Mouse (Mus musculus) forebrain, embryonic 13.5 days (tissue): ENCODE data around the gene Fxr1. TPM values are rescaled to one million over a fixed set of nuclear protein-coding genes. Genes with fewer than 3 reads are reported as not detected.
"Not testable (repeated sequence)": the region's sequence is repeated elsewhere in the genome, so short reads cannot be mapped to it uniquely, and the experiment has no call there.

Experiments used
- ATAC-seq: fragments of 200-750 bp; cut with Nextera tagmentation; 2 replicates; pipeline ENCODE4 v1.8.0; 2017
- H3K27ac ChIP-seq: fragments of 300-500 bp; sonication (generic); 2 replicates; pipeline ENCODE4 v1.5.1; 2015; ENCODE audit warnings: inconsistent platforms, mild to moderate bottlenecking, moderate library complexity
- H3K27me3 ChIP-seq: fragments of 300-500 bp; sonication (generic); 2 replicates; pipeline ENCODE4 v1.6.1; 2015; ENCODE audit warnings: mild to moderate bottlenecking, inconsistent platforms
- H3K36me3 ChIP-seq: fragments of 300-500 bp; sonication (generic); 2 replicates; pipeline ENCODE4 v1.6.1; 2015; ENCODE audit warnings: mild to moderate bottlenecking, inconsistent platforms; ENCODE audit not compliant: poor library complexity, severe bottlenecking
- H3K4me1 ChIP-seq: fragments of 300-500 bp; sonication (generic); 2 replicates; pipeline ENCODE4 v1.6.1; 2015; ENCODE audit warnings: inconsistent platforms
- H3K4me2 ChIP-seq: fragments of 300-500 bp; sonication (generic); 2 replicates; pipeline ENCODE4 v1.6.1; 2015; ENCODE audit warnings: inconsistent platforms, mild to moderate bottlenecking, moderate library complexity
- H3K4me3 ChIP-seq: fragments of 300-500 bp; sonication (generic); 2 replicates; pipeline ENCODE4 v1.5.1; 2015; ENCODE audit warnings: mild to moderate bottlenecking, inconsistent platforms
- H3K9ac ChIP-seq: fragments of 300-500 bp; sonication (generic); 2 replicates; pipeline ENCODE4 v1.6.1; 2015; ENCODE audit warnings: mild to moderate bottlenecking, inconsistent platforms
- H3K9me3 ChIP-seq: fragments of 300-500 bp; sonication (generic); replicated peaks from 2 replicates; pipeline ENCODE4 v1.6.1; 2016; ENCODE audit warnings: inconsistent platforms
- WGBS: fragments of 180-500 bp; shearing (Covaris S2); methylation state at CpG from one replicate; pipeline ENCODE4 v1.1.7; 2015; 5-methylcytosine and 5-hydroxymethylcytosine counted together
- polyA plus RNA-seq: library from polyadenylated mRNA; unstranded; fragments of >200 nt; fragmentation: Nextera tagmentation; extraction: Ambion mirVana; gene quantifications from 2 replicates; pipeline ENCODE4 v1.2.1, GENCODE M21; 2015

Gene Fxr1
- polyA plus RNA-seq, 1 experiment from 2014 or later = 50.7 TPM

DNA sequence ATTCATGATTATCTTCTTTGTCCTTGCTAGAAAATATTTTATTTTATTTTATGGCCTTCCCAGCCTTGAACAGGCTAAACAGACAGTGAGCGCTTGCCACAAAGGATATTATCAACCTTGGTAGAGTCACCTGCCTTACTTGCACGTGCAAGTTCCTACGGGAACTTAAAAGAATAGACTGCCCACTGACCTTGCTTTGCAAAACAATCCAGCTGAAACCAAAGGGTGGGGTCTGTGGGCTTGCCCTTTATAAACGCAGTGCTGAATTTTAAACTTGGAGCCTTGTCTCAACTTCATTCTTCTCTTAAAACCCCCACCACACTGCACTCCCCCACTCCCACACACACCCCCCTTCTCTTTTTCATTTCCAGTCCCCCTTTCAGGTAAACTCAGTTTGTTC, 12.1 kb upstream of the Fxr1 start:
- Histone ChIP-seq H3K4me1 (no peaks in the 10 kb centered on the region), H3K27ac (no peak overlapping the region), H3K4me3 (no peak overlapping the region), H3K9ac (no peak overlapping the region), H3K9me3 (no peaks in the 10 kb centered on the region), H3K36me3 (no peaks in the 10 kb centered on the region), H3K27me3 (no peaks in the 10 kb centered on the region), H3K4me2 (no peak overlapping the region)
- WGBS = 55% methylated on average over 4 of the region's 4 CpGs
- no peak for ATAC-seq

DNA sequence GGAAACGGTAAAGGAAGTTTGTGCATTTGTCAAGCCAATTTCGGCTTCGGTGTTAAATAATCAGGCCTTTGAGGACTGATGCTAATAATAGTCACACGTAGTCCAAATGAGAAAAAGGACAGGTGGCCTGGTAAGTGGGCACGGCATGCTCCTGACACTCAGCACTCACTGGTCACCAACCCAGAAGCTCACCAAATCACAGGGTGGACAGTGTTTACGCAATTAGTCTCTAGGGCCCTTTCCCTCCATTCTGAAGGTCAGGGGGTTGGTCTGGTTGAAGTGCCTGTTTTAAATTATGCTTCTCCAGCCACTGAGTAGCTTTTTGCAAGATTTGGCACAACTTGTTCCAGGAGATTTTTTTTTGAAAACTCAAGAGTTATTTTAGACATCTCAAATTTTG, 11.6 kb upstream of the Fxr1 start:
- Histone ChIP-seq H3K36me3 (no peaks in the 10 kb centered on the region), H3K9ac (no peak overlapping the region), H3K4me2 (no peak overlapping the region), H3K4me3 (no peak overlapping the region), H3K4me1 (no peaks in the 10 kb centered on the region), H3K27me3 (no peaks in the 10 kb centered on the region), H3K27ac (no peak overlapping the region), H3K9me3 (no peaks in the 10 kb centered on the region)
- 85% methylated on average over 6 of the region's 6 CpGs for WGBS
- no peak for ATAC-seq

DNA sequence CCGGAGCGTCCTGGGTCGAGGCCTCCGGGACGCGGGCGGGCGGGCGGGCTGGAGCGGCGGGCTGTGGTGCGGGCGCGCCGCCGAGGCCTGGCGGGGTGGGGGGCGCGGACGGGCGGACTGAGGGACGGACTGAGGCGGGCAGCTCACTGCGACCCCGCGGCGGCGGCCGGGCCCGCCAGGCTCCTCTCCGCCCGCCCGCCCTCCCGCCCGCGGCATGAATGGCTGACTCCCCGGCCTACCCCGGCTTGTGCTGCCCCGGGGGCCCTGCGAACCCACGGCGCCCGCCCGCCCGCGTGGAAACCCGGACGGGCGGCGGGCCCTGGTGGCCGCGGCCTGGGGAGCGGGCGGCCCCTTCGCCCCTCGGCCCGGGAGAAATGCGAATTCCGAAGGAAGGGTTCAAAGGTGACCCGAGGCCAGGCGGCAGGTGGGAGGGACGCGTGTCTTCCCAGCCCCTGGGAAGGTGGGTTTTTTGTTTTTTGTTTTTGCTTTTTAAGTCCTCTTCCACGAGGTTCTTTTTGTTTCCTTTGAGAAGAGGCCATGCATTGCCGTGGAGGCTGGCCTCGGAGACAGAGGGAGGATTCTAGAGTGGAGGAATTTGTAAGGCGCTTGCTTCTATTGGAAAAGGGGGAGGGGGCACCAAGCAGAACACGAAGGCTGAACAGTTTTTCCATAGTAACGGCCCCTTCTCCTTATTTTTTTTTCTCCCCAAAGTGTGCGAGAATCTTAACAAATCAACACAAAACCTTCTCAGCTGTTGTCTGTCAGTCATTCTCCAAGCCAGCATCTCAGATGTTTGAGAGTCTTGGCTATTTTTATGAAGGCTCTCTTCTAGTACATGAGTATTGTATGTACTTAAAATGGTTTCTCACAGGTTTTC, 877 bp downstream of the Fxr1 start:
- Histone ChIP-seq H3K27ac (peak overlapping the region; percentile 90), H3K9ac (peak overlapping the region; percentile 97), H3K4me2 (peak overlapping the region; percentile 75), H3K36me3 (no peaks in the 10 kb centered on the region), H3K4me1 (peaks cover 22% of the 10 kb centered on the region), H3K27me3 (no peaks in the 10 kb centered on the region), H3K4me3 (peak overlapping the region; percentile 95), H3K9me3 (no peaks in the 10 kb centered on the region)
- WGBS = under 1% methylated on average over 39 of the region's 70 CpGs
- ATAC-seq = peak; percentile 63

DNA sequence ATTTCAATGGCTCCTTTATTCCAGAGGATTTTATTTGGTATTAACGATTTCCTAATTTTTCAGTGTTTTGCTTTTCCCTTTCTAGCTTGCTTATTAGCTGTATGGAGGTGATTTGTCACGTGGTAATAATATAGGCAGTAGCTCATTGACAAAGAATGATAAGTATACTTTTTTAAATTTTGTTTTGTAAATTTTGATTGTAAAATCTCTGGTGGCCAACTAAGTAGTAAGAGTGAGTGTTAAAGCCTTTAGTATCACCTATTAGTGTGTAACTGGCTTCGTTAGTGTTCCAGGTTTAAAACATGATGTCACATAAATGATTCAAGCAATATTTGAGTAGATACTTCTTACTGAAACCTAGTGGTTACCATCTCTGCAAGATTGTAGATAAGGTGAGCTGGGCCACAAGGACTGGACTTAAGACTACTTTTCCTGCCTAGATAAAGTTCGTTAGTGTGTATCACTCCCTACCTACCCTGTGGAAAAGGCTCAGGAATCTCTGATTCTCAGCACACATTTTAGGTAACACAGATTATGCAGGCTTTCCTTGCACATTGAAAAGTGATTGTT, 1.6 kb downstream of the Fxr1 start:
- no peaks in the 10 kb centered on the region for H3K36me3 ChIP-seq
- no peaks in the 10 kb centered on the region for H3K9me3 ChIP-seq
- H3K4me1 ChIP-seq = peaks cover 22% of the 10 kb centered on the region
- no peaks in the 10 kb centered on the region for H3K27me3 ChIP-seq
- ATAC-seq = no peak
- peak overlapping the region; percentile 97 for H3K9ac ChIP-seq
- peak overlapping the region; percentile 95 for H3K4me3 ChIP-seq
- H3K27ac ChIP-seq = no peak overlapping the region
- H3K4me2 ChIP-seq = peak overlapping the region; percentile 75
- 55% methylated on average over 4 of the region's 4 CpGs for WGBS

DNA sequence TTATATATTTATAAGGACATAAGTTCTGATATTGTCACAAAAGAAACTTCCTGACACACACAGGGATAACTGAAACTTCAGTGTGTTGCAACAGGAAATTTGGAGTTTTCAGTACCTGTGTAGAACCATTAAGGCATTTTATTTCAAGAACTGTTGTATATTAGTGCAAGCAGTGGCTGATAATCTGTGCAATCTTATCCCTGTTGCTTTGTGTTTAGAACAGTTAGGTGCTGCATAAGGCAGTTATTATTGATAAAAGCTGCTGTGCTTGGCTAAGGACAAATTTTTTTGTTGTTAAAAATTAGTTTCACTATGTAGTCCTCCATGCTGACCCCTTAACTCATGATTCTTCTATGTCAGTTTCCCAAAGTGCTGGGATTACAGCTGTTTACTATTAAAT, 9.2 kb downstream of the Fxr1 start:
- Histone ChIP-seq H3K4me3 (no peak overlapping the region), H3K9me3 (no peaks in the 10 kb centered on the region), H3K4me1 (no peaks in the 10 kb centered on the region), H3K36me3 (no peaks in the 10 kb centered on the region), H3K27ac (no peak overlapping the region), H3K4me2 (no peak overlapping the region), H3K27me3 (no peaks in the 10 kb centered on the region), H3K9ac (no peak overlapping the region)
- ATAC-seq = no peak

DNA sequence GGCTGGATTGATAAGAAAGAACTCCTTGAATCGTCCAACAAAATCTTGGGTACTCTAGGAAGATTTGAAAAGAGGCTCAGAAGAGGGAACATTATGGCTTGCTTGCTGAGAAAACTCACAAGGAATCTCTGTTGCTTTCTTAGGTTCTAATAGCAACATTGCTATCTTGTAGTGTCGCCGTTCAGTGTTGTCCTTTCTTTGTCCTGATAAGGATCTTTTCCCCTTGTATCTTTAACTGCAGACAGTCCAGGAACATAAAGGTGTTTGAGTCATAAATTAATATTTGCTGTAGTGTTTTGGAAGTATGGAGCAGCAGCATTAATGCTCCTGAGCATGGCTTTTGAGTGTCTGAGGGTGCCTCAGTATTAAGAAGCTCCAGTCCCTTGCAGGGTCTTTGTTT, 10.9 kb downstream of the Fxr1 start:
- no peak overlapping the region for H3K9ac ChIP-seq
- no peak overlapping the region for H3K27ac ChIP-seq
- no peak overlapping the region for H3K4me2 ChIP-seq
- no peaks in the 10 kb centered on the region for H3K36me3 ChIP-seq
- 91% methylated on average over 3 of the region's 3 CpGs for WGBS
- ATAC-seq = no peak
- H3K9me3 ChIP-seq = no peaks in the 10 kb centered on the region
- no peak overlapping the region for H3K4me3 ChIP-seq
- no peaks in the 10 kb centered on the region for H3K4me1 ChIP-seq
- H3K27me3 ChIP-seq = no peaks in the 10 kb centered on the region

DNA sequence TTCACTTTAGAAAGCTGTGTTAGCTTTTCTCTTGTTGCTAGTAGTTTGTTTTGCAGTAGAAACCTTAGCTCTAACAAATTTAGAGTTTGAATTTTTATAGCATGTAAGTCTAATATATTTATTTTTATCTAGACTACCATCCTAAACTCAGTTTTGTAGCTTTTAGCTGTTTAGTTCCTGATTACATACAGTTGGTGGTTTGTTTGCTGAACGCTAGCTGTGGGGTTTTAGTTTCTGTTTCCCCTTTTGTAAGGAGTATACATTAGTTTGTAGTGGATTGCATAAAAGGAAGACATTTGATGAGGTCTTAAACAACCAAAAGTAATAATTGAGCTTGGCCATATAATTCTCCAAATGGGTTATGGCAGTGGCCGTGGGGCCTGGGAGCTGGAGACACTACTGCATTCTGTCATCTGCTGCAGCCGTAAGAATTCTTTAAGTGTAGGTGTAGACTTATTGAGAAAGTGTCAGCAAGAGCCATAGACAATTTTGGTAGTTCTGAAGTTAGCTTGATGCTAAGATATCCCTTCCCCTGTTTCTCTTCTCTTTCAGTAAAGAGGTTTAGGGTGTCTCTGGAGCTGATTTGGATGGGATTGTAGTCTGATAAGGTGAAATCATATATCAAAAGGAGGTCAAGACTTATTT, 14.1 kb downstream of the Fxr1 start:
- no peak overlapping the region for H3K27ac ChIP-seq
- H3K36me3 ChIP-seq = no peaks in the 10 kb centered on the region
- no peak overlapping the region for H3K4me3 ChIP-seq
- WGBS = 95% methylated on average over 3 of the region's 3 CpGs
- H3K4me2 ChIP-seq = no peak overlapping the region
- H3K27me3 ChIP-seq = no peaks in the 10 kb centered on the region
- H3K9ac ChIP-seq = no peak overlapping the region
- H3K9me3 ChIP-seq = no peaks in the 10 kb centered on the region
- no peak for ATAC-seq
- 0 out of 2 replicates have a peak, but pooled peaks cover 6% of the 10 kb centered on the region for H3K4me1 ChIP-seq

DNA sequence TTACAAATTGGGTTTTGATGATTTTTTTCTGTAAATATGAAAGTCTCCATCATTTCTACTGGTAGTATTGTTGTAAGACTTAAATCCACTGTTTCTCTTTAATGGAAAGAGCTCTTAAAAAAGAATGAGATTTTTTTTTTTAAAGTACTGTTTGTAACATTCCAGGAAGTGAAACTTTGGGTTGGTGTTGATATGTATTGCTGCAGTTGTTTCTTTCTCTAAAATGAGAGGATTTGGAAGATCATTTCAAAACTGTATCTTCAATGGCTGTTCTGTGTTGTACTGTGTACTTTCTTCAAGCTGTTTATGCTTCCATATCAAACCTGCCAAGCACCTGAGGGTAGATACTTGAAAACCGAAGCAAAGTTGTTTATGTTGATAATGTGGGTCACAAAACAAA, 15.1 kb downstream of the Fxr1 start:
- Histone ChIP-seq H3K4me2 (no peak overlapping the region), H3K4me1 (0 out of 2 replicates have a peak, but pooled peaks cover 6% of the 10 kb centered on the region), H3K9me3 (no peaks in the 10 kb centered on the region), H3K9ac (no peak overlapping the region), H3K27ac (no peak overlapping the region), H3K27me3 (no peaks in the 10 kb centered on the region), H3K36me3 (peaks cover under 1% of the 10 kb centered on the region; the same call in 1 of the 2 replicates), H3K4me3 (no peak overlapping the region)
- 89% methylated on average over 1 of the region's 1 CpGs for WGBS
- no peak for ATAC-seq

DNA sequence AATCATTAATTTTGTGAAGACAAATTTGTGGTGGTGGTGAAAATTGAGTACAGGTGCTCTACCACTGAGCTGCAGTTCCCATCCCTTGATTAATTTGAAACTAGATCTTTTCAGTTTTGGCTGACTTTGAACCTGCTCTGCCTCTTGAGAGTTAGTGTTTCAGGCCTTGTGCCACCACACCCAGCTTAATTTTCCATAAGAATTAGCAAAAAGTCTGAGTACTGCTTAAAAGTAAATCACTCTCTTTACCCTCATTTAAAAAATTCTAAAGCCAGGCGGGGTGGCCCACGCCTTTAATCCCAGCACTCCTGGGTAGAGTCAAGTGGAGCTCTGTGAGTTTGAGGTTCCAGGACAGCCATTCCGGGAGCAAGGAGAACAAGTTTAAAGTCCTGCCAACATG, 16.0 kb downstream of the Fxr1 start:
- no peak overlapping the region for H3K27ac ChIP-seq
- ATAC-seq = no peak
- no peaks in the 10 kb centered on the region for H3K9me3 ChIP-seq
- no peak overlapping the region for H3K4me2 ChIP-seq
- H3K4me1 ChIP-seq = 0 out of 2 replicates have a peak, but pooled peaks cover 6% of the 10 kb centered on the region
- WGBS = 86% methylated on average over 3 of the region's 3 CpGs
- H3K27me3 ChIP-seq = no peaks in the 10 kb centered on the region
- no peak overlapping the region for H3K9ac ChIP-seq
- H3K4me3 ChIP-seq = no peak overlapping the region
- peaks cover 8% of the 10 kb centered on the region; the same call in 1 of the 2 replicates for H3K36me3 ChIP-seq

DNA sequence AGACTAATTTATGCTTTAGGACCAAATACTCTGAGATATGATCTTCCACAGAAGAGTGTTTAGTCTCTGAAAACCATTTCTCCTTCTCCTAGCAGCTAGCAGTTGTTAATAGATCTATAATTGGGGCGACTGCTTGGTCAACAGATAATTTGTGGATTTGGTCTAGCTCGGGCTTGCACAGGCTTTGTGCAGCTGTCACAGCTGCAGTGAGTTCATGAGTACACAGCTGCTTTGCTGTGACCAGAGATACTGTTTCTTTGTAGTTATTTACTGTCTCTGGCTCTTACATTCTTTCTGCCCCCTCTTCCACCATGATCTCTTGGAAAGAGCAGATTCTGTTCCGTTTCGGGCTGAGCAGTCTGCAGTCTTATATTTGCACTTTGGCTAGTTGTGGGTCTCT, 22.2 kb downstream of the Fxr1 start:
- H3K9ac ChIP-seq = no peak overlapping the region
- peaks cover 37% of the 10 kb centered on the region for H3K36me3 ChIP-seq
- H3K27me3 ChIP-seq = no peaks in the 10 kb centered on the region
- no peak overlapping the region for H3K4me2 ChIP-seq
- H3K4me1 ChIP-seq = 0 out of 2 replicates have a peak, but pooled peaks cover 6% of the 10 kb centered on the region
- no peak overlapping the region for H3K4me3 ChIP-seq
- 88% methylated on average over 4 of the region's 4 CpGs for WGBS
- no peak overlapping the region for H3K27ac ChIP-seq
- no peak for ATAC-seq
- H3K9me3 ChIP-seq = no peaks in the 10 kb centered on the region

DNA sequence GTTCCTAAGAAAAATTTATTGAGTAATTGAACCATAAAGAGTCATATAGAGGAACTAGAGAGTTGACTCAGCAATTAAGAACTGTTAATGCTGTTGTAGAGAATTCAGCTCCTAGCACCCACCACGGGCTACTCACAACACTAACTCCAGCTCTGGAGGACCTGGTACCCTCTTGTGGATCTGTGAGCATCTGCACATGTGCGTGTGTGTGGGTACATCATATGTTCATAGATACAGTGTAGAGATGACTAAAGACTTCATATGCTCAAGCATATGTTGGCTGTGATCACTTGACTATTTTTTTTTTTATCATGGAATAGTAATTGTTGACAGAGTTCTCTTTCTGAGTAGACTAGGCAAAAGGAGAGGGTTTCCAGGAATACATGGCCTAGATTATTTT, 42.6 kb downstream of the Fxr1 start:
- H3K4me2 ChIP-seq = no peak overlapping the region
- no peak for ATAC-seq
- H3K4me3 ChIP-seq = no peak overlapping the region
- no peak overlapping the region for H3K27ac ChIP-seq
- H3K9ac ChIP-seq = no peak overlapping the region
- peaks cover 53% of the 10 kb centered on the region for H3K36me3 ChIP-seq
- H3K9me3 ChIP-seq = no peaks in the 10 kb centered on the region
- no peaks in the 10 kb centered on the region for H3K4me1 ChIP-seq
- H3K27me3 ChIP-seq = no peaks in the 10 kb centered on the region
- 90% methylated on average over 2 of the region's 2 CpGs for WGBS

DNA sequence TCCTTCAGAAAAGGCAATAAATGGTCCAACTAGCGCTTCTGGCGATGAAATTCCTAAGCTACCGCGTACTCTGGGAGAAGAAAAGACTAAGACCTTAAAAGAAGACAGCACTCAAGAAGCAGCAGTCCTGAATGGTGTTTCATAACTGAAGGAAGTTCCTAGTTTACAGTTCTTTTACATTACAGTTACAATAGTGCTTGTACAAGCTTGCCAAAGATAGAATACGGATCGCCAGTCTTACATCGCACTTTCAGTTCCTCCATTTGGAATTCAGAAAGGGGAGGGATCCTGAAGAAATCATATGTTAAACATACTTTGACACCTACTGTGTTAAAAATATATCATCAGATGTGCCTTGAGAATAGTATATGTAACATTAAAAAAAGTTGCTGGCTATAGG, 49.2 kb downstream of the Fxr1 start:
- H3K9ac ChIP-seq, H3K9me3 ChIP-seq, H3K4me2 ChIP-seq, ATAC-seq, H3K4me1 ChIP-seq, H3K4me3 ChIP-seq, H3K27me3 ChIP-seq, H3K27ac ChIP-seq: not testable (repeated sequence)
- WGBS = 91% methylated on average over 7 of the region's 7 CpGs
- peaks cover 44% of the 10 kb centered on the region for H3K36me3 ChIP-seq
